Mouse (Mus musculus) liver, embryonic 11.5 days (tissue): ENCODE measurements around the gene Gmds. TPM values are rescaled to one million over a fixed set of nuclear protein-coding genes. Genes with fewer than 3 reads are reported as not detected.

Source experiments
- ATAC-seq: fragments of 200-750 bp; cut with Nextera tagmentation; replicated peaks from 2 replicates; pipeline ENCODE4 v1.8.0; 2017; ENCODE audit warnings: moderate number of reproducible peaks, mild to moderate bottlenecking, moderate TSS enrichment, moderate library complexity; ENCODE audit not compliant: low FRiP score
- DNase-seq: peaks from one replicate; pipeline ENCODE4 v3.0.0-alpha.2; 2017; ENCODE audit warnings: low spot score
- H3K27ac ChIP-seq: fragments of 300-500 bp; sonication (generic); 2 replicates; pipeline ENCODE4 v1.5.1; 2014; ENCODE audit warnings: mild to moderate bottlenecking, low read depth, low read length, control low read depth
- H3K27me3 ChIP-seq: fragments of 300-500 bp; sonication (generic); replicated peaks from 2 replicates; pipeline ENCODE4 v1.6.1; 2014; ENCODE audit warnings: low read length, mixed read lengths; ENCODE audit not compliant: control insufficient read depth, insufficient read depth
- H3K36me3 ChIP-seq: fragments of 300-500 bp; sonication (generic); 2 replicates; pipeline ENCODE4 v1.6.1; 2014; ENCODE audit warnings: mild to moderate bottlenecking, low read length, moderate library complexity, mixed read lengths; ENCODE audit not compliant: control insufficient read depth, insufficient read depth
- H3K4me1 ChIP-seq: fragments of 300-500 bp; sonication (generic); replicated peaks from 2 replicates; pipeline ENCODE4 v1.6.1; 2014; ENCODE audit warnings: low read length, mixed read lengths; ENCODE audit not compliant: control insufficient read depth, insufficient read depth
- H3K4me2 ChIP-seq: fragments of 300-500 bp; sonication (generic); 2 replicates; pipeline ENCODE4 v1.6.1; 2014; ENCODE audit warnings: mild to moderate bottlenecking, control low read depth, moderate library complexity
- H3K4me3 ChIP-seq: fragments of 300-500 bp; sonication (generic); 2 replicates; pipeline ENCODE4 v1.5.1; 2014; ENCODE audit warnings: low read depth, low read length, control low read depth
- H3K9ac ChIP-seq: fragments of 300-500 bp; sonication (generic); 2 replicates; pipeline ENCODE4 v1.6.1; 2014; ENCODE audit warnings: low read depth, low read length, control low read depth
- H3K9me3 ChIP-seq: fragments of 300-500 bp; sonication (generic); 2 replicates; pipeline ENCODE4 v1.6.1; 2016; ENCODE audit warnings: low read length, inconsistent platforms, mixed read lengths; ENCODE audit not compliant: control insufficient read depth
- WGBS: fragments of 180-500 bp; shearing (Covaris S2); extraction: QIAGEN DNeasy Blood & Tissue Kit; methylation state at CpG from one replicate; pipeline ENCODE4 v1.1.7; 2014; 5-methylcytosine and 5-hydroxymethylcytosine counted together
- polyA plus RNA-seq: library from polyadenylated mRNA; unstranded; fragments of >200 nt; fragmentation: Nextera tagmentation; extraction: Ambion mirVana; gene quantifications from 2 replicates; pipeline ENCODE4 v1.2.1, GENCODE M21; 2014

Gmds gene
- polyA plus RNA-seq, 1 experiment from 2014 or later, result 19.7 TPM

GRCm38 (mm10) chr13:31825180-31825579 is 513.4 kb downstream of the Gmds start:
- Histone ChIP-seq H3K4me3 (no peak overlapping the region), H3K4me1 (no peaks in the 10 kb centered on the region)
- WGBS, result 84% methylated on average over 1 of the region's 1 CpGs

GRCm38 (mm10) chr13:31823316-31823715 is 515.2 kb downstream of the Gmds start:
- H3K36me3 ChIP-seq, result no peaks in the 10 kb centered on the region
- no peak overlapping the region for H3K4me2 ChIP-seq
- H3K4me1 ChIP-seq, result 0 out of 2 replicates have a peak, but pooled peaks cover 3% of the 10 kb centered on the region
- no peak for ATAC-seq
- H3K27ac ChIP-seq, result no peak overlapping the region
- H3K4me3 ChIP-seq, result no peak overlapping the region
- WGBS, result 31% methylated on average over 5 of the region's 5 CpGs
- no peaks in the 10 kb centered on the region for H3K9me3 ChIP-seq
- DNase-seq, result no peak
- no peak overlapping the region for H3K9ac ChIP-seq
- H3K27me3 ChIP-seq, result peaks cover 12% of the 10 kb centered on the region

More at GRCm38 (mm10) chr13:31825180-31825579, 513.4 kb downstream of the Gmds start:
- Histone ChIP-seq H3K27ac (no peak overlapping the region), H3K36me3 (no peaks in the 10 kb centered on the region), H3K4me2 (no peak overlapping the region), H3K9me3 (no peaks in the 10 kb centered on the region), H3K9ac (no peak overlapping the region), H3K27me3 (peaks cover 6% of the 10 kb centered on the region)
- ATAC-seq (no peak), DNase-seq (no peak)

- DNase-seq (no peak), ATAC-seq (no peak)
- Histone ChIP-seq H3K9me3 (no peaks in the 10 kb centered on the region), H3K27me3 (peaks cover 28% of the 10 kb centered on the region), H3K27ac (no peak overlapping the region), H3K9ac (no peak overlapping the region), H3K4me1 (peaks cover 3% of the 10 kb centered on the region; the same call in 1 of the 2 replicates), H3K4me2 (peak overlapping the region; percentile 57), H3K36me3 (no peaks in the 10 kb centered on the region), H3K4me3 (peak overlapping the region; percentile 26; the same call in 1 of the 2 replicates)
- WGBS, result 22% methylated on average over 6 of the region's 6 CpGs
Observed at GRCm38 (mm10) chr13:31821050-31821449, 517.5 kb downstream of the Gmds start.

GRCm38 (mm10) chr13:31820587-31821017 is 517.9 kb downstream of the Gmds start:
- peak; percentile 65 for DNase-seq
- no peak overlapping the region for H3K27ac ChIP-seq
- H3K36me3 ChIP-seq, result no peaks in the 10 kb centered on the region
- ATAC-seq, result peak; percentile 81
- WGBS, result 11% methylated on average over 16 of the region's 16 CpGs
- H3K4me1 ChIP-seq, result peaks cover 3% of the 10 kb centered on the region; the same call in 1 of the 2 replicates
- peaks cover 31% of the 10 kb centered on the region for H3K27me3 ChIP-seq
- H3K9me3 ChIP-seq, result no peaks in the 10 kb centered on the region
- no peak overlapping the region for H3K9ac ChIP-seq
- peak overlapping the region; percentile 57 for H3K4me2 ChIP-seq
- H3K4me3 ChIP-seq, result peak overlapping the region; percentile 26; the same call in 1 of the 2 replicates

GRCm38 (mm10) chr13:31819664-31820405 is 518.7 kb downstream of the Gmds start:
- H3K4me1 ChIP-seq, result peaks cover 3% of the 10 kb centered on the region; the same call in 1 of the 2 replicates
- WGBS, result 45% methylated on average over 14 of the region's 14 CpGs
- H3K4me2 ChIP-seq, result no peak overlapping the region

GRCm38 (mm10) chr13:31818337-31818736 is 520.2 kb downstream of the Gmds start:
- ATAC-seq, result no peak
- peaks cover 3% of the 10 kb centered on the region; the same call in 1 of the 2 replicates for H3K4me1 ChIP-seq
- WGBS, result 49% methylated on average over 7 of the region's 7 CpGs
- H3K9ac ChIP-seq, result no peak overlapping the region
- H3K27me3 ChIP-seq, result peaks cover 53% of the 10 kb centered on the region
- no peak overlapping the region for H3K27ac ChIP-seq
- H3K36me3 ChIP-seq, result no peaks in the 10 kb centered on the region
- DNase-seq, result no peak
- no peak overlapping the region for H3K4me2 ChIP-seq
- H3K4me3 ChIP-seq, result no peak overlapping the region
- no peaks in the 10 kb centered on the region for H3K9me3 ChIP-seq

More at GRCm38 (mm10) chr13:31819664-31820405, 518.7 kb downstream of the Gmds start:
- H3K27me3 ChIP-seq, result peaks cover 38% of the 10 kb centered on the region
- no peak overlapping the region for H3K4me3 ChIP-seq
- no peak overlapping the region for H3K9ac ChIP-seq
- H3K9me3 ChIP-seq, result no peaks in the 10 kb centered on the region
- no peak for ATAC-seq
- no peaks in the 10 kb centered on the region for H3K36me3 ChIP-seq
- no peak for DNase-seq
- no peak overlapping the region for H3K27ac ChIP-seq

GRCm38 (mm10) chr13:31815383-31816003 is 523.0 kb downstream of the Gmds start:
- no peak overlapping the region for H3K27ac ChIP-seq

GRCm38 (mm10) chr13:31812701-31813100 is 525.8 kb downstream of the Gmds start:
- no peaks in the 10 kb centered on the region for H3K36me3 ChIP-seq
- H3K4me1 ChIP-seq, result peaks cover 7% of the 10 kb centered on the region
- H3K27ac ChIP-seq, result no peak overlapping the region
- no peak overlapping the region for H3K4me3 ChIP-seq
- H3K9me3 ChIP-seq, result no peaks in the 10 kb centered on the region
- H3K9ac ChIP-seq, result no peak overlapping the region
- 56% methylated on average over 2 of the region's 2 CpGs for WGBS
- peaks cover 90% of the 10 kb centered on the region for H3K27me3 ChIP-seq
- DNase-seq, result no peak
- H3K4me2 ChIP-seq, result no peak overlapping the region
- no peak for ATAC-seq

More at GRCm38 (mm10) chr13:31815383-31816003, 523.0 kb downstream of the Gmds start:
- no peak for ATAC-seq
- Histone ChIP-seq H3K4me2 (no peak overlapping the region), H3K9ac (no peak overlapping the region), H3K4me3 (no peak overlapping the region), H3K4me1 (peaks cover 6% of the 10 kb centered on the region; the same call in 1 of the 2 replicates), H3K36me3 (no peaks in the 10 kb centered on the region), H3K9me3 (no peaks in the 10 kb centered on the region), H3K27me3 (peaks cover 75% of the 10 kb centered on the region)
- WGBS, result 40% methylated on average over 15 of the region's 15 CpGs
- DNase-seq, result no peak
